Mouse (Mus musculus) retina, embryonic 14.5 days (tissue): ENCODE measurements around the gene Pgm3.

Experiments used
- DNase-seq: peaks from one replicate; pipeline ENCODE4 v3.0.0-alpha.2; 2015; ENCODE audit warnings: low spot score

The Pgm3 gene

GRCm38 (mm10) chr9:86569314-86569910 lies 2.2 kb downstream of the Pgm3 start:
- no peak for DNase-seq

- DNase-seq = no peak
Measured at GRCm38 (mm10) chr9:86560543-86560942, 11.1 kb downstream of the Pgm3 start.

- DNase-seq = no peak
Measured at GRCm38 (mm10) chr9:86554641-86555040, 17.0 kb downstream of the Pgm3 start.

GRCm38 (mm10) chr9:86553886-86554285 lies 17.8 kb downstream of the Pgm3 start:
- no peak for DNase-seq

GRCm38 (mm10) chr9:86550717-86551116 lies 20.9 kb downstream of the Pgm3 start:
- no peak for DNase-seq

GRCm38 (mm10) chr9:86549637-86550162 lies 21.9 kb downstream of the Pgm3 start:
- DNase-seq = no peak

- no peak for DNase-seq
Measured at GRCm38 (mm10) chr9:86544559-86544958, 27.1 kb downstream of the Pgm3 start.

GRCm38 (mm10) chr9:86543451-86543850 lies 28.2 kb downstream of the Pgm3 start:
- no peak for DNase-seq

GRCm38 (mm10) chr9:86534071-86534470 lies 37.6 kb downstream of the Pgm3 start:
- no peak for DNase-seq

GRCm38 (mm10) chr9:86525600-86525999 lies 46.0 kb downstream of the Pgm3 start:
- no peak for DNase-seq

- no peak for DNase-seq
Measured at GRCm38 (mm10) chr9:86522335-86522734, 49.3 kb downstream of the Pgm3 start.

- no peak for DNase-seq
Measured at GRCm38 (mm10) chr9:86514798-86515197, 56.8 kb downstream of the Pgm3 start.

GRCm38 (mm10) chr9:86514390-86514789 lies 57.3 kb downstream of the Pgm3 start:
- DNase-seq = no peak

GRCm38 (mm10) chr9:86513733-86514132 lies 57.9 kb downstream of the Pgm3 start:
- DNase-seq = no peak

GRCm38 (mm10) chr9:86507437-86507836 lies 64.2 kb downstream of the Pgm3 start:
- no peak for DNase-seq
